Mouse (Mus musculus) liver, embryonic 12.5 days (tissue): ENCODE measurements at regions not wholly inside any gene's neighbourhood (a gene's known extent, or its start where the extent isn't known, plus 50 kb on each side); places are given as distances from the start of the nearest gene placed in this dataset.
A peak's percentile ranks its signal among the peaks of the same experiment; 100 is the strongest.

ENCODE experiments used
- ATAC-seq: fragments of 200-750 bp; cut with Nextera tagmentation; 2 replicates; pipeline ENCODE4 v1.8.0; 2017; ENCODE audit warnings: moderate number of reproducible peaks, mild to moderate bottlenecking, moderate library complexity
- H3K27ac ChIP-seq: fragments of 300-500 bp; sonication (generic); 2 replicates; pipeline ENCODE4 v1.5.1; 2016; ENCODE audit warnings: mild to moderate bottlenecking
- H3K27me3 ChIP-seq: fragments of 300-500 bp; sonication (generic); replicated peaks from 2 replicates; pipeline ENCODE4 v1.6.1; 2016; ENCODE audit warnings: mild to moderate bottlenecking, moderate library complexity
- H3K36me3 ChIP-seq: fragments of 300-500 bp; sonication (generic); 2 replicates; pipeline ENCODE4 v1.6.1; 2016; ENCODE audit warnings: mild to moderate bottlenecking, moderate library complexity
- H3K4me1 ChIP-seq: fragments of 300-500 bp; sonication (generic); 2 replicates; pipeline ENCODE4 v1.6.1; 2016
- H3K4me2 ChIP-seq: fragments of 300-500 bp; sonication (generic); 2 replicates; pipeline ENCODE4 v1.6.1; 2016; ENCODE audit warnings: mild to moderate bottlenecking, moderate library complexity
- H3K4me3 ChIP-seq: fragments of 300-500 bp; sonication (generic); 2 replicates; pipeline ENCODE4 v1.5.1; 2016; ENCODE audit warnings: mild to moderate bottlenecking, moderate library complexity
- H3K9ac ChIP-seq: fragments of 300-500 bp; sonication (generic); 2 replicates; pipeline ENCODE4 v1.6.1; 2016; ENCODE audit warnings: mild to moderate bottlenecking, moderate library complexity
- H3K9me3 ChIP-seq: fragments of 300-500 bp; sonication (generic); replicated peaks from 2 replicates; pipeline ENCODE4 v1.6.1; 2016; ENCODE audit warnings: mild to moderate bottlenecking, moderate library complexity
- WGBS: fragments of 180-500 bp; shearing (Covaris S2); methylation state at CpG from one replicate; pipeline ENCODE4 v1.1.7; 2016; ENCODE audit not compliant: insufficient replicate concordance; 5-methylcytosine and 5-hydroxymethylcytosine counted together

DNA sequence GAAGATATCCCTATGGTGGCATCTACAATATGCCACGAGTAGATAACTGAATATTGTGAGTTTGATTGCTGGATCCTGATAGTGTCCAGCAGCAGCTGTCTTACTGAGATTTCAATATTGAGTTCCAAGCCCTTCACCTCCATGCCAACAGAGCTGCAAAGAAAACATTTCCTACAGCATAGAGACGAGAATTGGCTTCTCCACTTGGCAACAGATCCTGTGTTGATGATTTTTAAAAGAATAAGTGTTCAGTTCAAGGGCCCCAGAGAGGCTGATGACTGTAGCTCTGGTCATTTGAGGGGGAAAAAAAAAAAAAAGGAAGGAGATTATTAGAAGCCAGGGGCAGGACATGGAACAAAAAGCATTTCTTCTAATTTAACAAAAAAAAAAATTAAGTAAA, 284.7 kb downstream of the Efnb2 start:
- H3K27ac ChIP-seq, result no peak overlapping the region
- WGBS, result 51% methylated on average over 2 of the region's 2 CpGs

DNA sequence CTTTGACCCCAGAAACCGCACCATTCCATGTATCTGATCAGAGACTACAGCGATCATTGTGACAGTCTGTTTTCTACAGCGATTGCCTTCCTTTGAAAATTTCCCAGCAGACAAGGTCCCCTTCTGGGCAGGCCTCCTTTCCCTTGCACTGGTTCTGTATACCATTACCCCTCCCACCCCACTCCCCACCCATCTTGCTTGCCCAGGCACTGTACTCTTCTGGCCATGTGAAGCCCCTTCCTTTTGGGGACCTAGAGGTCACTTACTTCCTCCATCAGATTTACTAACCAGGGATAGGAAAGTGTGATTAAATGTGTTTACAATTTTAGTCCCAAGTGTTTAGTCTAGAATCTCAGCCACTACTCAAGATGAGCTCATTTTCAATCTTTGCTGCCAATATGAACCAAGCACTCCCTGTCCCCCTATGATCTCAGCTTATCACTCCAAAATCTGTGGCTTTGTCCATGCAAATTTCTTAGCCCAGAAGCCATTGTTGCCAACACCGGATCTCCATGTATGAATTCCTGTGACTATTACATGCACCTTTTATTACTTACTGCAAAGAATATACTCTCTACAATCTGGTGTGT, 293.7 kb downstream of the Efnb2 start:
- WGBS, result 74% methylated on average over 4 of the region's 4 CpGs
- H3K4me2 ChIP-seq, result no peak overlapping the region
- no peak overlapping the region for H3K27ac ChIP-seq
- H3K4me3 ChIP-seq, result no peak overlapping the region
- H3K27me3 ChIP-seq, result no peaks in the 10 kb centered on the region
- H3K4me1 ChIP-seq, result no peaks in the 10 kb centered on the region
- no peaks in the 10 kb centered on the region for H3K36me3 ChIP-seq
- H3K9me3 ChIP-seq, result no peaks in the 10 kb centered on the region
- ATAC-seq, result no peak
- H3K9ac ChIP-seq, result no peak overlapping the region

More for the DNA sequence above, 284.7 kb downstream of the Efnb2 start:
- Histone ChIP-seq H3K9ac (no peak overlapping the region), H3K4me3 (no peak overlapping the region), H3K4me1 (no peaks in the 10 kb centered on the region), H3K36me3 (no peaks in the 10 kb centered on the region), H3K9me3 (no peaks in the 10 kb centered on the region), H3K4me2 (no peak overlapping the region), H3K27me3 (no peaks in the 10 kb centered on the region)
- no peak for ATAC-seq

DNA sequence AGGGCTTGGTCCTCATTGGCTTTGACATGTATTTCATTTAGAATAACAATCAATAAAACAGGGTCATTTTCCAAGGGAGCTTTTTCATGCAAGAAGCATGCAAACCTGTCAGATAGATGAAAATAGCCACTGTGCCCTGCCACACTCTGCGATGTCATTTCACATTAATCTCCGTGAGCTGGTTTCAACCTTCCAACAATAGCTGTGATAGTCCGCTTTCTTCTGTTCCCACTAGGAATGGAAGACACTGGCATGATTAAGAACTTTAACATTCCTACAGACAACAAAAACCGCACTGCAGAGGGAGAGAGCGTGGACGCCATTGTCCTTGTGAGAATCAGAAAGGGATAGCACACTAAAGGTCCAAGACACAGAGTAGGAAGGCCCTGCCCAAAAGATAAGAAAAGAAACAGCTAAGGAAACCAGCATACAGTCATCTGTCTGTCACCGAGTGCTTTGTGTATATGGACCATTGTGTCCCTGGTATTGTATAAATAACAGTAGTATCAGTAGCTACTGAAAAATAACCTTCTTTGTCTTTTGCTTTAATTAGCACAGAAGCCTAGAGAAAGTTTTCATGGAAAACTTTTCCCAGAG, 299.0 kb downstream of the Efnb2 start:
- Histone ChIP-seq H3K9ac (no peak overlapping the region), H3K27me3 (no peaks in the 10 kb centered on the region), H3K4me2 (no peak overlapping the region), H3K9me3 (no peaks in the 10 kb centered on the region), H3K36me3 (no peaks in the 10 kb centered on the region), H3K4me1 (no peaks in the 10 kb centered on the region), H3K27ac (no peak overlapping the region), H3K4me3 (no peak overlapping the region)
- no peak for ATAC-seq
- 64% methylated on average over 7 of the region's 7 CpGs for WGBS

DNA sequence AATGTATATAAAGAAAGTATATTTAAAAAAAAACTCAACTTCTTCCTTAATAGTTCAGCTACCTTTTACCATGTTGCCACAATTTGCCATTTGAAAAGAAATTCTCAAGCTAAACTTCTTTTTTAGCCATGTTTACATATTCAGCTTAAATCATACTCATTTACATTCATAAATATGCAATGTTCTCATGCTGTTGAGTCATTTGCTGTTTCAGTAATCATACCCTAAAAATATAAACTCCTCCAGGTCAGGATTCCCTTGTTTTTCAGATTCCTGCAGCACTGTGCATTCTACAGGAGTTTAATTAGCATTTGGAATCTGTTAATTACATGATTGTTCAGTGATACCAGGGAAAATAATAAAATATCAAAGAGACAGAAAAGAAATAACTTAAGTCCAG, 300.5 kb downstream of the Efnb2 start:
- no peaks in the 10 kb centered on the region for H3K9me3 ChIP-seq
- H3K9ac ChIP-seq, result no peak overlapping the region
- H3K4me1 ChIP-seq, result no peaks in the 10 kb centered on the region
- H3K36me3 ChIP-seq, result no peaks in the 10 kb centered on the region
- no peak overlapping the region for H3K4me3 ChIP-seq
- no peak for ATAC-seq
- no peak overlapping the region for H3K4me2 ChIP-seq
- H3K27me3 ChIP-seq, result no peaks in the 10 kb centered on the region
- no peak overlapping the region for H3K27ac ChIP-seq

DNA sequence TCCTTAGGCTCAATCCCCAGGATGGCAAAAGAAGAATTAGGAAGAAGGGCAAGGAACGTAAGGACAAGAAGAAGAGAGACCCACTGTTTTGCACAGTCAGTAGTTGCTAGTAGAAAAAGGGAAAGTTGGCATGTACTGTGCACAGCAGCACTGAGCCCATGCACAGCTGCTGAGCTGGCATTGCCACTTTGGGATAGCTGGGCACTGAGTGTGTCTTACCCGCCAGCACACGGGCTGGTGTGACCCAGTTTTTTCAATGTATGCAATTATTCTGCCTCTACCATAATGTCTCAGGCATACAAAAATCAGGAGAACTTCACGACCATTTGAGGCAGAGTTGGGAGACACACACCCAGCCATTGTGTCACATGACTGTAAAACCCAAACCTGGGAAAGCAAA, 306.1 kb downstream of the Efnb2 start:
- Histone ChIP-seq H3K27ac (no peak overlapping the region), H3K9me3 (no peaks in the 10 kb centered on the region), H3K9ac (no peak overlapping the region), H3K4me1 (no peaks in the 10 kb centered on the region), H3K27me3 (no peaks in the 10 kb centered on the region), H3K4me3 (no peak overlapping the region), H3K36me3 (no peaks in the 10 kb centered on the region), H3K4me2 (no peak overlapping the region)
- WGBS, result 70% methylated on average over 4 of the region's 4 CpGs
- ATAC-seq, result no peak

DNA sequence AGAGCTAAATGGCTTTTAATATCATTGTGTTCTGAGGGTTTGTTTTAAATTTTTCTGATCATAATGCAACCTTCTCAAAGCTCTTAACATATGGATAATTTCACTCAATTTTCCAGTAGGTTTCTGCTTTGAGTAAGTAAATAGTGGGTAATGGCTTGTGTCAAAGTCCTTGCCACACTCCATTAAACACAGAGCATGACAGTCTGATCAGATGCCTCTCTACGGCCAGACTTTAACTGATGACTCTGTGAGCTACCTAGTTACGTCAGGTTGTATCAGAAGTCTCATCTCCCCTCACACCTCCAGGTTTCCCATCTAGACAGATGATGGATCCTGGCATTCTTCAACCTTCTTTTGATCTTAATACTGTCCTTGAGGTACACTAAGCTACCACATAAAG, 316.4 kb downstream of the Efnb2 start:
- WGBS, result 53% methylated on average over 2 of the region's 2 CpGs
- no peaks in the 10 kb centered on the region for H3K9me3 ChIP-seq
- H3K27me3 ChIP-seq, result no peaks in the 10 kb centered on the region
- no peak overlapping the region for H3K9ac ChIP-seq
- no peak overlapping the region for H3K27ac ChIP-seq
- H3K4me1 ChIP-seq, result no peaks in the 10 kb centered on the region
- H3K36me3 ChIP-seq, result no peaks in the 10 kb centered on the region
- ATAC-seq, result no peak
- H3K4me3 ChIP-seq, result no peak overlapping the region
- H3K4me2 ChIP-seq, result no peak overlapping the region

DNA sequence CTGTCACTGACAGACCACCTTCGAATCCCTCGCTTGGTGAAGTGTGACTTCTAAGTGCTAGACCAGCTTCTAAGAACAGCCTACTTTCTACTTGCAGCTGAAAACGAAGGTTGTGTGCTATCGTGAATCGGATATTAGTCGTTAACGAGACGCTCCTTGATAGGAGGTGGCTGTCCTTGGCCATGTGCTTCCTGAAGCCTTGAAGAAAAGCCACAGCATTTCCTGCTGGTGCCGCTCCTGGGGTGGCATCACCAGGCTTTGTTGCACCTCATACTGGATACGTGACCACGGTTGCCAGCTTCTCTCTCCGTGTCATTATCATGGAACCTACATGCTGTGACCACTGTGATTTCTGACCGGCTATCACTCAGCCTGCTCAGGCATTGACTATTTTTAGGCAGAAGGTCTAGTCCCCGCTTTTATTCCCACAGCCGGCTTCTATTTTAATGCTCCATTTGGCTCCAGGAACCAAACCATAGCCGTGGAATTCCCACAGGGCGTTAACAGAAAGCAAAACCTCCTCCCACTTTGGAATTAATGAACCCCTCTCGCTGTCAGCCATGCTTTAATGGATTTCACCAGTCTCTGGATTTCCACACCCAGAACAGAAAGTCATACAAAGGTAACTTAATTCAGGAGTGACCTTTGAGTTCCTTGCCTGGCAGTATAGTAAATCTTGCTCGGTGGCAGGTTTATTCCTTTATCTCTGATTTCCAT, 325.6 kb downstream of the Efnb2 start:
- 42% methylated on average over 19 of the region's 19 CpGs for WGBS
- no peak overlapping the region for H3K9ac ChIP-seq
- no peaks in the 10 kb centered on the region for H3K27me3 ChIP-seq
- no peak overlapping the region for H3K27ac ChIP-seq
- H3K9me3 ChIP-seq, result no peaks in the 10 kb centered on the region
- no peak for ATAC-seq
- H3K4me3 ChIP-seq, result no peak overlapping the region
- no peaks in the 10 kb centered on the region for H3K4me1 ChIP-seq
- no peaks in the 10 kb centered on the region for H3K36me3 ChIP-seq
- no peak overlapping the region for H3K4me2 ChIP-seq

DNA sequence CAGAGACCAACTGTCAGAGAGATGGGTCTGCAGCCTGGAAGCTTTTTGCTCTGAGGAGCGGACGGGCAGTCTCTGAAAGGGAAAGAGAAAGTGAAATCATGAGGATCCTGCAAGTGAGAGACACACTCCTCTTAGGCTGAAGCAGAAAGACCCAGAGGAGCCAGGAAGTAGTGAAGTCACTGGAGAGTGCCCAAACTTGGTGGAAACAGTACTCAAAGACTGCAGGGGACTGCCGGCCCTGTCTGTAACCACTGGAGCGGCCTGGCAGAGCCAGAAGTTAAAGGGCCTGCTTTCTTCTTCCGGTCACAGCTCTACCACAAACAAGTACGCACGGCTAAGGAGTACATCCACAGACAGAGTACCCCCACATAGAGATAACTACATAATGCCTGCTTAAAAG, 326.5 kb downstream of the Efnb2 start:
- Histone ChIP-seq H3K9ac (no peak overlapping the region), H3K4me3 (no peak overlapping the region), H3K27me3 (no peaks in the 10 kb centered on the region), H3K4me2 (peak overlapping the region; percentile 3), H3K4me1 (no peaks in the 10 kb centered on the region), H3K36me3 (no peaks in the 10 kb centered on the region), H3K27ac (no peak overlapping the region), H3K9me3 (no peaks in the 10 kb centered on the region)
- ATAC-seq, result no peak
- 42% methylated on average over 7 of the region's 7 CpGs for WGBS

DNA sequence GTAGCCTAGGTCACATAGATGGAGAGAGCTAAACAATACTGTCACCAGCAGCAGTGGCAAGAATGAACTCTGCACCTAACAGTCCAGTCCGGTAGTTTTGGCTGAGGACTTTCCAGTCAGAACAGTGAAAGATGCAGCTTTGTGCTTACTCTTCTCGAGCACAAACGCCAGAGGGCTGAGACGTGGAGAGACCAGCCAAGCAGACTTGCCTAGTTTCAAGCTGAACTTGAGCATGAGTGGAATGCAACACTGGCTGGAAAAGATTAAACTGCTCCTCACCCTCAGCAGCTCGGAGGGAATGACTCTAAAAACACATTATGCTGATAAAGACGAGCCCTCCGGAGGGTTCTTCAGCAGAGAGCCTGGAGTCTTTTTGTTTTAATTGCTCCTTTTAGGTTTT, 329.8 kb downstream of the Efnb2 start:
- H3K9ac ChIP-seq, result no peak overlapping the region
- H3K27ac ChIP-seq, result no peak overlapping the region
- H3K36me3 ChIP-seq, result no peaks in the 10 kb centered on the region
- no peak for ATAC-seq
- H3K4me1 ChIP-seq, result no peaks in the 10 kb centered on the region
- WGBS, result 52% methylated on average over 7 of the region's 7 CpGs
- H3K4me2 ChIP-seq, result no peak overlapping the region
- no peak overlapping the region for H3K4me3 ChIP-seq
- H3K27me3 ChIP-seq, result no peaks in the 10 kb centered on the region
- H3K9me3 ChIP-seq, result no peaks in the 10 kb centered on the region

DNA sequence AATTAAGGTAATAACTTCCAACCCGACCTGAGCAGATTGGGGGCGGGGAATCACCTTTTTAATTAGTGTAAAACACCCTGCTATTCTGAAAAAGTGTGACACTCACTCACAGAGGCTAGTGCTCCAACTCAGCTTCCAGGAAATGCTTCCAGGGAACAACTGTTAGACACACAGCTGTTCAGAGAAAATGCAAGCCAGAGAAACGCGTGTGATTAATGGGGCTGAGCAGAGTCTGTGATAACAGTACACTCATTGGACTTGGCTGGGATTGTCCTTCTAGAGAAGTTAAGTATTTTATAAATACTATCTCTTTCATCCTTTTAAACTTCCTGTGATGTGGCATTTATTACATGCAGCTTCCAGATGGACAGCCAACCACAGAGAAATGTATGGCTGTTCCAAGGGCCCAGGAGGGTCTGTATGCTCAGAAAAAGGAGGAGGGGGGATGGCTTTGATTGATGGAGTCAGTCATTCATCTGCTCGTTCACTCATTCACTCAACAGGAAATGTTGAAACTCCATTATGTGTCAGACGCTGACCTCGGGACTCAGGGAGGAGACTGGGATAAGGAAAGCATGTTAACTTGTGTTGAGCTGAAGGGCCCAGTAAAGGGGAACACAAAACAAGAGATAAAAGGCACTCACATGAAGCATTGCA, 332.9 kb downstream of the Efnb2 start:
- Histone ChIP-seq H3K9me3 (no peaks in the 10 kb centered on the region), H3K36me3 (no peaks in the 10 kb centered on the region), H3K4me3 (no peak overlapping the region), H3K4me2 (no peak overlapping the region), H3K9ac (no peak overlapping the region), H3K4me1 (no peaks in the 10 kb centered on the region), H3K27me3 (no peaks in the 10 kb centered on the region), H3K27ac (no peak overlapping the region)
- WGBS, result 36% methylated on average over 7 of the region's 7 CpGs
- ATAC-seq, result no peak

DNA sequence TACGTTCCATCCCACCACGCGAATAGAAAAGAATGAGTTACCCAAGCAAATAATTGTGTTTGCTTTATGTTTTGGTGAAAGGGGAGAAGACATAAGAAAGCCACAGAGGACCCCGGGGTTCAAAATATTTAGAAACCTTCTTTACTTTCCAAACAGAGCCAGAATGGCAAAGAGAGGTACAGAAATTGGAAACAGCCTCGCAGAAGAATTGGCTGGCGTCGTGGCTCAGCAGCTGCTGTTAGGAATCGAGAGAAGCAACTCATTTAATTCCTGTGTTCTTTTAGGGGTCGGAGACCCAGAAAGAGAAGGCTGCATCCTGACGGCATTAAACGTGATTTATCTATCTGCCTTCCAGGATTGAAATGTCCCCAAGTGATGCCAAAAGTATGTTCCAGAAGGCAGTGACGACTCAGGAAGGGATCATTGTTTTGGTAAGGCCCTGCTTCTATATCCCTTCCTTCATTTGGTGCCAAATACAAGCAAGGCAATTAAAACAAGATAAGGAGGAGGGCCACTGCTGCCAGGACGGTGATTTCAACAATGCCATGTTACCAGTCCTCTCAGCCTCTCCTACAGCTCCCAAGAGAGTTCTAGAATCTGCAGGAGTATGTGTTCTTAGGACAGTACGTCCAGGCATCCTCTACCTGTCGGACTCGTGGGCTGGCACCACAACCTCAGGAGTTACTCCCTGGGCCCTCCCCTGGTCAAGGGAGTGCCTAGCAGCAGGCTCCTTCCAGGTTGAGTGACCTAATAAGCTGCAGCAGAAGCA, 334.8 kb downstream of the Efnb2 start:
- H3K4me3 ChIP-seq, result no peak overlapping the region
- H3K36me3 ChIP-seq, result no peaks in the 10 kb centered on the region
- H3K27ac ChIP-seq, result no peak overlapping the region
- no peaks in the 10 kb centered on the region for H3K4me1 ChIP-seq
- H3K27me3 ChIP-seq, result no peaks in the 10 kb centered on the region
- no peak overlapping the region for H3K4me2 ChIP-seq
- ATAC-seq, result no peak
- 53% methylated on average over 16 of the region's 16 CpGs for WGBS
- H3K9ac ChIP-seq, result no peak overlapping the region
- no peaks in the 10 kb centered on the region for H3K9me3 ChIP-seq

DNA sequence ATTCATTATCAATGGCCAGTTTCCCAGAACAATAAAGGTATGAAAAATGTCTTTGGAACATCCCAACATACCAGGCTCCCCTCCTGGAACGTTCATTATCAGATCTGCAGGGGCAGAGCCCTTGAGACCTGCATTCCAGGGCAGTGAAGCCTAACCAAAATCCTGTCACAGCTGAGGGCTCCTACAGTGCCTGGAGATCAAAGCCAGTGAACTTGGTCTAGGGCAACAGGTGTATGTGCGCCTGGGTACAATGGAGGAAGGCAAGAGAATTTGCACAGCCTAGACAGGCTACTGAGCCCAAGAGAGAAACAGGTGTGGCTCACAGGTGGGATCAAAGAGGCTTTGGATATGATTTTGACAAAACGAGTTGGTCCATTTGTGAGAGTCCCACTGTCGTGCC, 335.6 kb downstream of the Efnb2 start:
- Histone ChIP-seq H3K36me3 (no peaks in the 10 kb centered on the region), H3K27ac (no peak overlapping the region), H3K4me1 (no peaks in the 10 kb centered on the region), H3K4me2 (no peak overlapping the region), H3K27me3 (no peaks in the 10 kb centered on the region), H3K9me3 (no peaks in the 10 kb centered on the region), H3K4me3 (no peak overlapping the region), H3K9ac (no peak overlapping the region)
- ATAC-seq, result no peak
- 49% methylated on average over 4 of the region's 4 CpGs for WGBS
